Mouse (Mus musculus): ENCODE data around the gene Fthl17d. TPM values are rescaled to one million over a fixed set of nuclear protein-coding genes. Genes with fewer than 3 reads are reported as not detected.
"Not testable (repeated sequence)": the region's sequence is repeated elsewhere in the genome, so short reads cannot be mapped to it uniquely, and the experiment has no call there.

The Fthl17d gene
- not detected in 2 replicates for total RNA-seq (2021)
- long read RNA-seq, experiment 1: 0 reads
- long read RNA-seq, experiment 2: 0 reads

GRCm38 (mm10) chrX:8986655-8987054 is at the start of gene Fthl17d:
Gene Fthl17d, minus strand, starts transcription at chrX:8986755.
- DNase-seq: not testable (repeated sequence)

GRCm38 (mm10) chrX:9033193-9033592 is 46.6 kb upstream of the Fthl17d start, which contains the start of gene Fthl17e:
Gene Fthl17e, plus strand, starts transcription at chrX:9033493.
- DNase-seq: not testable (repeated sequence)

GRCm38 (mm10) chrX:9019481-9019880 is 32.9 kb upstream of the Fthl17d start:
- no peak for DNase-seq

- DNase-seq: no peak
These were observed 29.5 kb upstream of the Fthl17d start for GRCm38 (mm10) chrX:9016079-9016478.

- DNase-seq: not testable (repeated sequence)
These were observed 10.1 kb downstream of the Fthl17d start, which contains the start of gene Fthl17c for GRCm38 (mm10) chrX:8976459-8976858. Gene Fthl17c, minus strand, starts transcription at chrX:8976559.

- peak; percentile 5 for DNase-seq
These were observed 21.9 kb downstream of the Fthl17d start for GRCm38 (mm10) chrX:8964618-8965017.

GRCm38 (mm10) chrX:8962875-8963274 is 23.7 kb downstream of the Fthl17d start, which contains the start of gene Fthl17b:
Gene Fthl17b, minus strand, starts transcription at chrX:8962975.
- DNase-seq: not testable (repeated sequence)

- peak; percentile 84 for DNase-seq
These were observed 38.3 kb downstream of the Fthl17d start for GRCm38 (mm10) chrX:8948130-8948805.

GRCm38 (mm10) chrX:8944041-8944440 is 42.5 kb downstream of the Fthl17d start:
- no peak for DNase-seq

Other genes starting within 250 kb of the Fthl17d start
- not detected in 2 replicates for gene Ssx9, start 238.3 kb downstream of the Fthl17d start, total RNA-seq (2021)
- not detected in 2 replicates for gene Ssxb5, start 183.1 kb downstream of the Fthl17d start, total RNA-seq (2021)
- gene Gm6592, start 142.8 kb downstream of the Fthl17d start, total RNA-seq (2021): not detected in 2 replicates
- not detected in 2 replicates for gene Gm5751, start 112.5 kb downstream of the Fthl17d start, total RNA-seq (2021)
- 7.9 and 8.0 TPM in 2 replicates for gene B630019K06Rik, start 94.4 kb downstream of the Fthl17d start, total RNA-seq (2021)
- gene Fthl17b, start 23.8 kb downstream of the Fthl17d start, total RNA-seq (2021): not detected in 2 replicates
- gene Fthl17c, start 10.2 kb downstream of the Fthl17d start, total RNA-seq (2021): not detected in 2 replicates
- not detected in 2 replicates for gene Fthl17e, start 46.7 kb upstream of the Fthl17d start, total RNA-seq (2021)
- not detected in 2 replicates for gene Fthl17f, start 76.3 kb upstream of the Fthl17d start, total RNA-seq (2021)
- gene 4930402K13Rik, start 117.8 kb upstream of the Fthl17d start, total RNA-seq (2021): not detected in 2 replicates
- 1.9 and 2.7 TPM in 2 replicates for gene Lancl3, start 213.1 kb upstream of the Fthl17d start, total RNA-seq (2021)

Data from adrenal gland, postnatal 14 days (tissue).